ENCODE assay signal across 36 mouse cellular contexts in the genomic region with DNA sequence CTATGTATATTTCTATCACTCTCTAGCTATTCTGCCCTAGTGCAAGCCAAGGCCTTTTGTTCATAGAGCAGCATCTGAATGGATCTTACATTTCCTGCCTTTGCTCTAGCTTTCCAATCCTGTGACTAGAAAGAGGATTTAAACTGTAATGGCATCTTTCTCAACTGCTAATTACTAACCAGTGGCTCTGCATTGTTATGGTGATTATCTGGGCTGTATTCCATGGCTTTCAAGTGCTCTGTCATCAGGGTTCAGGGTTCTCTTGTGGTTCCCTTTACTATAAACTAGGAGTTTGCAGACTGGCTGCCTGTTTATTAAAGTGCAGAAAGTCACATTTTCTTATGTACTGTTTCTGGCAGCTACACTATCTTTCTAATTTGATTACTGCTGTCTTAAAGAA.
DNase-seq lines count a peak whose midpoint lies in the region; ATAC-seq and TF ChIP-seq lines count a peak whose summit lies in the region.
"Had no signal": no experiment of that assay in that cellular context is flagged by ENCODE, and none has a peak within 500 bp of the region (broad histone marks: within the 10 kb centered on the region; RNA-seq: fewer than 3 reads in every experiment).

No protein-coding gene starts in this region.

- no peaks in the 10 kb centered on the region for H3K79me2 ChIP-seq in liver, adult 2 months (ENCODE audit: control insufficient read depth, insufficient read depth, low read length)

- H3K9ac ChIP-seq in liver, adult 2 months (ENCODE audit: low read depth, low read length) = no peak overlapping the region
- no peak overlapping the region for H3K9ac ChIP-seq in liver, embryonic 11.5 days (ENCODE audit: low read depth, low read length)
- H3K9ac ChIP-seq in forebrain, embryonic 16.5 days (replicated peaks; ENCODE audit: low read depth, low read length) = no peak overlapping the region
- H3K9ac ChIP-seq: embryonic facial prominence, embryonic 12.5 days; hindbrain, embryonic 15.5 days; kidney, embryonic 15.5 days; limb, embryonic 12.5 days; liver, embryonic 12.5 days; liver, postnatal 0 days; midbrain, embryonic 13.5 days; neural tube, embryonic 12.5 days had no signal

- H3K9me3 ChIP-seq in liver, embryonic 11.5 days (ENCODE audit: control insufficient read depth, low read length) = no peaks in the 10 kb centered on the region
- no peaks in the 10 kb centered on the region for H3K9me3 ChIP-seq in forebrain, embryonic 16.5 days (ENCODE audit: control insufficient read depth, low read length)
- H3K9me3 ChIP-seq: embryonic facial prominence, embryonic 12.5 days; G1E; hindbrain, embryonic 10.5 days; hindbrain, embryonic 15.5 days; kidney, embryonic 15.5 days; limb, embryonic 12.5 days; liver, embryonic 12.5 days; midbrain, embryonic 13.5 days; neural tube, embryonic 12.5 days had no signal

- H3K4me2 ChIP-seq in liver, embryonic 11.5 days = no peak overlapping the region
- H3K4me2 ChIP-seq in forebrain, embryonic 16.5 days (ENCODE audit: low read length) = no peak overlapping the region
- H3K4me2 ChIP-seq: embryonic facial prominence, embryonic 12.5 days; hindbrain, embryonic 15.5 days; kidney, embryonic 15.5 days; limb, embryonic 12.5 days; liver, embryonic 12.5 days; midbrain, embryonic 13.5 days; neural tube, embryonic 12.5 days had no signal

- no peak overlapping the region for H3K27ac ChIP-seq in liver, adult 2 months (replicated peaks; ENCODE audit: insufficient read depth, low read depth, low read length)
- no peak overlapping the region for H3K27ac ChIP-seq in liver, embryonic 11.5 days (ENCODE audit: low read depth, low read length)
- H3K27ac ChIP-seq in forebrain, embryonic 16.5 days (ENCODE audit: low read length) = no peak overlapping the region
- H3K27ac ChIP-seq: embryonic facial prominence, embryonic 12.5 days; hindbrain, embryonic 10.5 days; hindbrain, embryonic 15.5 days; kidney, embryonic 15.5 days; left cerebral cortex, adult 2 months; limb, embryonic 12.5 days; liver, embryonic 12.5 days; macrophage; midbrain, embryonic 13.5 days; neural tube, embryonic 12.5 days; stomach, postnatal 0 days had no signal

- H3K27me3 ChIP-seq in liver, adult 2 months (ENCODE audit: control insufficient read depth, insufficient read depth, low read length) = no peaks in the 10 kb centered on the region
- no peaks in the 10 kb centered on the region for H3K27me3 ChIP-seq in liver, embryonic 11.5 days (replicated peaks; ENCODE audit: control insufficient read depth, insufficient read depth, low read length)
- no peaks in the 10 kb centered on the region for H3K27me3 ChIP-seq in forebrain, embryonic 16.5 days (replicated peaks; ENCODE audit: control insufficient read depth, insufficient read depth, low read length)
- H3K27me3 ChIP-seq: embryonic facial prominence, embryonic 12.5 days; hindbrain, embryonic 15.5 days; kidney, embryonic 15.5 days; limb, embryonic 12.5 days; liver, embryonic 12.5 days; midbrain, embryonic 13.5 days; neural tube, embryonic 12.5 days; Patski had no signal

- TF ChIP-seq CTCF in liver, adult 2 months (IDR thresholded peaks at IDR 0.05; ENCODE audit: low read depth, low read length) = no peak

- TF ChIP-seq POLR2A in liver, adult 2 months (IDR thresholded peaks at IDR 0.05; ENCODE audit: extremely low read depth, insufficient read depth, low read length) = no peak

- no peak overlapping the region for H3K4me3 ChIP-seq in liver, adult 2 months (ENCODE audit: insufficient read depth, low read depth, low read length)
- no peak overlapping the region for H3K4me3 ChIP-seq in liver, embryonic 11.5 days (ENCODE audit: low read depth, low read length)
- no peak overlapping the region for H3K4me3 ChIP-seq in forebrain, embryonic 16.5 days (replicated peaks; ENCODE audit: low read length)
- H3K4me3 ChIP-seq: embryonic facial prominence, embryonic 12.5 days; hindbrain, embryonic 10.5 days; hindbrain, embryonic 15.5 days; kidney, embryonic 15.5 days; left cerebral cortex, adult 2 months; limb, embryonic 12.5 days; liver, embryonic 12.5 days; midbrain, embryonic 13.5 days; neural tube, embryonic 12.5 days had no signal

- DNase-seq in liver, adult 2 months (ENCODE audit: extremely low read depth, low read depth, low spot score) = peak; percentile 18
- no peak for DNase-seq in liver, embryonic 11.5 days (ENCODE audit: low spot score)
- DNase-seq in Muller cell, postnatal 12 days (ENCODE audit: inconsistent ontology term) = peak; percentile 52
- peak; percentile 66 for DNase-seq in ZHBTc4 (ENCODE audit: low read depth, low spot score)
- DNase-seq in layer of hippocampus, postnatal 25 days (ENCODE audit: extremely low spot score in 1 of 2, low spot score in 1 of 2) = no peak
- no peak for DNase-seq in spleen, postnatal 36 days (ENCODE audit: low spot score in 2 of 2)
- DNase-seq: adrenal gland, adult 2 months; B cell, adult 2 months; cerebellum, adult 11-12 months; cerebellum, adult 9-11 months; embryo, embryonic 11 days; gastrocnemius, postnatal 10 days; heart, postnatal 14 days; kidney, adult 11 months; layer of hippocampus, adult 9-11 months; liver, postnatal 0 days; right cerebral cortex, adult 18-20 months; spleen, adult 18-20 months; thymus, adult 18-20 months; thymus, postnatal 36 days had no signal

- H3K36me3 ChIP-seq in liver, adult 2 months (ENCODE audit: control insufficient read depth, insufficient read depth, low read length) = no peaks in the 10 kb centered on the region
- no peaks in the 10 kb centered on the region for H3K36me3 ChIP-seq in liver, embryonic 11.5 days (ENCODE audit: control insufficient read depth, insufficient read depth, low read length)
- no peaks in the 10 kb centered on the region for H3K36me3 ChIP-seq in forebrain, embryonic 16.5 days (ENCODE audit: control insufficient read depth, insufficient read depth)
- H3K36me3 ChIP-seq: embryonic facial prominence, embryonic 12.5 days; G1E; hindbrain, embryonic 10.5 days; hindbrain, embryonic 15.5 days; limb, embryonic 12.5 days; liver, embryonic 12.5 days; neural tube, embryonic 12.5 days had no signal

- H3K4me1 ChIP-seq in liver, adult 2 months (ENCODE audit: control insufficient read depth, insufficient read depth, low read length) = no peaks in the 10 kb centered on the region
- H3K4me1 ChIP-seq in liver, embryonic 11.5 days (replicated peaks; ENCODE audit: control insufficient read depth, insufficient read depth, low read length) = no peaks in the 10 kb centered on the region
- no peaks in the 10 kb centered on the region for H3K4me1 ChIP-seq in forebrain, embryonic 16.5 days (replicated peaks; ENCODE audit: control insufficient read depth, insufficient read depth, low read length)
- H3K4me1 ChIP-seq: embryonic facial prominence, embryonic 12.5 days; hindbrain, embryonic 10.5 days; hindbrain, embryonic 15.5 days; kidney, embryonic 15.5 days; limb, embryonic 12.5 days; liver, embryonic 12.5 days; midbrain, embryonic 13.5 days; neural tube, embryonic 12.5 days had no signal

- ATAC-seq in liver, embryonic 11.5 days (replicated peaks; ENCODE audit: low FRiP score) = no peak
- peak; percentile 81 for ATAC-seq in forebrain, embryonic 16.5 days
- ATAC-seq: activated CD4-positive, CD25-positive, alpha-beta regulatory T cell, adult 4 months; inflammation-experienced regulatory T-cells, adult 6 months; liver, embryonic 12.5 days; liver, postnatal 0 days; midbrain, embryonic 13.5 days; Patski had no signal

Comparison
In these comparisons a context has a peak if more than half of its experiments do, and no peak if none do; other contexts are left out.
1. DNase-seq: peak in liver, adult 2 months (single experiment), Muller cell, postnatal 12 days (single experiment) and ZHBTc4 (single experiment); none in liver, embryonic 11.5 days (single experiment), layer of hippocampus, postnatal 25 days (0 of 2) and spleen, postnatal 36 days (0 of 2).